ENCODE assay signal across 18 mouse cellular contexts in genomic region chr11:67728726-67729125, GRCm38 (mm10). TPM values are rescaled to one million over a fixed set of nuclear protein-coding genes. Genes with fewer than 3 reads are reported as not detected.
DNase-seq lines count a peak whose midpoint lies in the region.
"Had no signal": no experiment of that assay in that cellular context is flagged by ENCODE, and none has a peak within 500 bp of the region (broad histone marks: within the 10 kb centered on the region; RNA-seq: fewer than 3 reads in every experiment).

No protein-coding gene starts in this region.

- peak; percentile 46 for DNase-seq in gastrocnemius, adult 18-20 months (ENCODE audit: low spot score)
- no peak for DNase-seq in gastrocnemius, postnatal 36 days
- peak; percentile 25 to 49 for DNase-seq in gastrocnemius, adult 8-10 months (ENCODE audit: low spot score in 2 of 2)
- no peak for DNase-seq in gastrocnemius, postnatal 4 days (ENCODE audit: low spot score in 2 of 2)
- DNase-seq in heart, adult 11 months = peak; percentile 70
- DNase-seq in heart, adult 18-20 months = no peak
- DNase-seq: adrenal gland, adult 8-10 months; adrenal gland, postnatal 14 days; adrenal gland, postnatal 36 days; B cell, adult 2 months; cerebellum, adult 11-12 months; cerebellum, adult 2 months; cerebellum, adult 9-10 months; cerebellum, postnatal 10 days; cerebellum, postnatal 25 days had no signal

- intact Hi-C loops in gastrocnemius, postnatal 36 days (cut with DNase I) = no loop called here

RNA-seq across cellular contexts. Expression of gene Rcvrn, which starts 33.6 kb away (rescaled TPM):
- under 1 TPM in 1 of 2 experiments, not detected in 1; 0.21 TPM for total RNA-seq in gastrocnemius, adult 18-20 months (2021)
- not detected for total RNA-seq in gastrocnemius, postnatal 36 days (2021)
- under 1 TPM in 1 of 4 experiments, not detected in 3; 0.24 TPM for total RNA-seq in gastrocnemius, adult 8-10 months (2022)
- under 1 TPM in 1 of 2 experiments, not detected in 1; 0.44 TPM for total RNA-seq in gastrocnemius, postnatal 4 days (2021)
- total RNA-seq in heart, adult 18-20 months (2021) = not detected
- total RNA-seq: adrenal gland, postnatal 14 days; CH12.LX; G1E had no signal

RNA-seq across cellular contexts. Expression of gene Glp2r, which starts 42.2 kb away (rescaled TPM):
- under 1 TPM; 0.43 to 0.59 TPM for total RNA-seq in gastrocnemius, adult 18-20 months (2021)
- total RNA-seq in gastrocnemius, postnatal 36 days (2021) = under 1 TPM; 0.13 to 0.37 TPM
- under 1 TPM in 3 of 4 experiments, not detected in 1; 0.16 to 0.58 (median 0.46) TPM for total RNA-seq in gastrocnemius, adult 8-10 months (2022)
- under 1 TPM; 0.18 to 0.27 TPM for total RNA-seq in gastrocnemius, postnatal 4 days (2021)
- not detected for total RNA-seq in heart, adult 18-20 months (2021)
- total RNA-seq: adrenal gland, postnatal 14 days had no signal

RNA-seq across cellular contexts. Expression of gene Gsg1l2, which starts 45.7 kb away (rescaled TPM):
- not detected for total RNA-seq in gastrocnemius, adult 18-20 months (2021)
- total RNA-seq in gastrocnemius, postnatal 36 days (2021) = not detected
- not detected for total RNA-seq in gastrocnemius, adult 8-10 months (2022)
- total RNA-seq in gastrocnemius, postnatal 4 days (2021) = not detected
- total RNA-seq in heart, adult 18-20 months (2021) = not detected
- total RNA-seq: adrenal gland, adult 18-20 months; adrenal gland, adult 8-10 months; adrenal gland, postnatal 14 days; adrenal gland, postnatal 36 days; CH12.LX; G1E had no signal

Comparison
In these comparisons a context has a peak if more than half of its experiments do, and no peak if none do; other contexts are left out.
1. DNase-seq: peak in gastrocnemius, adult 18-20 months (single experiment), gastrocnemius, adult 8-10 months (2 of 2) and heart, adult 11 months (single experiment); none in gastrocnemius, postnatal 36 days (0 of 2), gastrocnemius, postnatal 4 days (0 of 2) and heart, adult 18-20 months (0 of 2).